Mouse (Mus musculus): ENCODE measurements at regions not wholly inside any gene's neighbourhood (a gene's known extent, or its start where the extent isn't known, plus 50 kb on each side); places are given as distances from the start of the nearest gene placed in this dataset.
A peak's percentile ranks its signal among the peaks of the same experiment; 100 is the strongest.

- WGBS = 72% methylated on average over 5 of the region's 5 CpGs
- Histone ChIP-seq H3K4me2 (replicated peaks) (no peak overlapping the region), H3K9ac (replicated peaks) (no peak overlapping the region), H3K4me1 (replicated peaks) (no peaks in the 10 kb centered on the region), H3K27ac (no peak overlapping the region), H3K36me3 (no peaks in the 10 kb centered on the region), H3K4me3 (replicated peaks) (no peak overlapping the region), H3K27me3 (no peaks in the 10 kb centered on the region), H3K9me3 (no peaks in the 10 kb centered on the region)
- ATAC-seq = 0 out of 2 replicates have a peak, but pooled peaks have one; percentile 34
Measured at GRCm38 (mm10) chr6:18648898-18649591, 134.4 kb upstream of the Cttnbp2 start.

DNA sequence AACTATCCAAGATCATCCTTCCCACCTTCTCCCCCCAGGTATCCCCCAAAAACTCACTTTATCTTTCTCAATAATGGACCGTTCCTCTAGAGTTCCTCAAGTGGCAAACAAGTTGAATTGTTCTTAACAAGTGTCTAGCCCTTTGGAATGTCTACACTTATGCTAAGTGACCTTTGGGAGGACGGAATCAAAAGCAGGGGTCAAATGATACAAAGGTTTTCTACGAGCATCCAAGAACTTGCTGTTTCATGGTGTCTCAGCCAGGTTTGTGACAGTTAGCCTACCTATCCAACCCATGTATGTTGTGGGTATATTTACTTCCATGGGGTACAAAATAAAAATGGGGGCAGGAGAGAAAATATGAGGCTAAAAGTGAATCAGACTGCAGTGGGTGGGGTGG is 136.7 kb upstream of the Cttnbp2 start:
- no peak for ATAC-seq
- no peaks in the 10 kb centered on the region for H3K36me3 ChIP-seq
- 0 out of 2 replicates have a peak, but pooled peaks cover 1% of the 10 kb centered on the region for H3K4me1 ChIP-seq (replicated peaks)
- H3K9ac ChIP-seq (replicated peaks) = no peak overlapping the region
- WGBS = 76% methylated on average over 3 of the region's 3 CpGs
- H3K4me3 ChIP-seq (replicated peaks) = no peak overlapping the region
- H3K9me3 ChIP-seq = no peaks in the 10 kb centered on the region
- no peaks in the 10 kb centered on the region for H3K27me3 ChIP-seq
- no peak overlapping the region for H3K4me2 ChIP-seq (replicated peaks)
- no peak overlapping the region for H3K27ac ChIP-seq

DNA sequence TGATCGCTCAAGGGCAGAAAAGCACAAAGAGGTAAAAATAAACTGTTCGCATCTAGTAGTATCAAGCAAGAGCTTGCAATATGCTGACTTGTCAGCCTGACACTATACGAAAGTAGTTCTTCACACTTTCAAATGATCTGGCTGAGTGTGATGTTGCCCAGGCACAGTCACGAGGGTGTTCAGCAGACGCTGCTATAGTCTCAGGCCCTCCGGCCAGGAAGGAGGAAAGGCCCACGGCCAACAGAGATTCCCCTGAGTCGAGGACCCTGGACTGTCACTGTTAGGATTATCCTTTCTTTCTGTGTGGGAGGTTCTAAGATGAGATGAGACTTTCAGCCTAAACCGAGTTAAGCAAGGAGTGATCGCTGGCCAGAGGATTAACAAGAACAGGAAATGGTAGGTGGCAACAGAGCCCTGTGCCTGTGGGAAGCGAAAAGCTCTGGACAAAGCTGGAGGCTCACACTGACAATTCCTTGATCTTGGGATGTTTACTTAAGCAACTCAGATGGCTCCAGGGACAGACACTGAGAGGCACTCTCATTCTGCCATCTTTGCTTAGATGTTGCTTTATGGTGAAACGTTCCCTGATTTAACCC is 137.5 kb upstream of the Cttnbp2 start:
- H3K27ac ChIP-seq = no peak overlapping the region
- no peaks in the 10 kb centered on the region for H3K27me3 ChIP-seq
- H3K4me1 ChIP-seq (replicated peaks) = 0 out of 2 replicates have a peak, but pooled peaks cover 3% of the 10 kb centered on the region
- H3K4me3 ChIP-seq (replicated peaks) = no peak overlapping the region
- H3K36me3 ChIP-seq = no peaks in the 10 kb centered on the region
- 72% methylated on average over 12 of the region's 12 CpGs for WGBS
- H3K9ac ChIP-seq (replicated peaks) = no peak overlapping the region
- no peak for ATAC-seq
- H3K9me3 ChIP-seq = no peaks in the 10 kb centered on the region
- H3K4me2 ChIP-seq (replicated peaks) = no peak overlapping the region

DNA sequence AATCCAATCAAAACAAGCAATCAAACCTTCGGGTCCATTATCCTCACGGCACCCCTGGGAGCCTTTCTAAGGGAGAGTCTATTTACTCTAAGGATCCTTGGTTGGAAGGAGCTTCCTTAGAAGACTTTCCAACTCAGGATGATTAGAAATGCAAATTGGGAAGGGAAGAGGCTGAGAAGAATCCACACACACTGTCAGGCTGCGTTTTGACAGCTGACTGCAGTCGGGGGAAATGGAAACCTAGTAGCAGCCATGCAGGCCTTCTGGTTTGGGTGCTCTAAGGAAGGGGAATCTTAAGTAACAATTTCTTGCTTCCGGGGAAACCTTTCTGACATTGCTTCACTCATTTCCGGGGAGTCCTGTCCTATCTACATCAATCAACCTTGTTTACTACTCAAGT is 139.6 kb upstream of the Cttnbp2 start:
- no peak for ATAC-seq
- Histone ChIP-seq H3K9me3 (no peaks in the 10 kb centered on the region), H3K4me3 (replicated peaks) (no peak overlapping the region), H3K4me1 (replicated peaks) (0 out of 2 replicates have a peak, but pooled peaks cover 3% of the 10 kb centered on the region), H3K27me3 (no peaks in the 10 kb centered on the region), H3K4me2 (replicated peaks) (no peak overlapping the region), H3K36me3 (no peaks in the 10 kb centered on the region), H3K9ac (replicated peaks) (no peak overlapping the region), H3K27ac (no peak overlapping the region)
- 51% methylated on average over 6 of the region's 6 CpGs for WGBS

- no peak overlapping the region for H3K4me3 ChIP-seq (replicated peaks)
Measured at GRCm38 (mm10) chr6:18656202-18656601, 141.6 kb upstream of the Cttnbp2 start.

GRCm38 (mm10) chr6:18656772-18657401 is 142.2 kb upstream of the Cttnbp2 start:
- no peak overlapping the region for H3K4me3 ChIP-seq (replicated peaks)
- ATAC-seq = peak; percentile 66
- no peak overlapping the region for H3K27ac ChIP-seq

More at GRCm38 (mm10) chr6:18656202-18656601, 141.6 kb upstream of the Cttnbp2 start:
- ATAC-seq = peak; percentile 47
- H3K4me2 ChIP-seq (replicated peaks) = no peak overlapping the region
- no peaks in the 10 kb centered on the region for H3K27me3 ChIP-seq
- no peak overlapping the region for H3K9ac ChIP-seq (replicated peaks)
- no peak overlapping the region for H3K27ac ChIP-seq
- WGBS = 57% methylated on average over 4 of the region's 4 CpGs
- 0 out of 2 replicates have a peak, but pooled peaks cover 3% of the 10 kb centered on the region for H3K4me1 ChIP-seq (replicated peaks)
- H3K9me3 ChIP-seq = no peaks in the 10 kb centered on the region
- H3K36me3 ChIP-seq = no peaks in the 10 kb centered on the region

DNA sequence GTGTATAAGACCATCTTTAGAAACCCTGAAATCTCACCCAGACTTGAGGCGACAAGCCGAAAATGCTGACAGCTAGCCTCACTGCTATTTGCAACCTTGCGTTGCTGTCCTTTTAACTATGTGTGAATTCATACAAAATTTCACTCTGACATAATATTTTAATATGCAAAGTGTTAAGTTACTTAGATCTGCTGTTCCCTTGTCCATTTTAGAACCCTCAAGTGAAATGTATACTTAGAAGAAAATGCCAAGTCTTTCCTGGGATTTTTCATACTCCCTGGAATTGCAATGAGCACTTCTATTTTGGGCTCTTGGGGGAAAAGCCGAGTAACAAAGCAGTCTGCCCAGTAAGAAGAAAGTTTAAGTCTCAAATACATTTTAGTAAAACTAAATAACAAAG is 150.0 kb upstream of the Cttnbp2 start:
- Histone ChIP-seq H3K27me3 (no peaks in the 10 kb centered on the region), H3K36me3 (no peaks in the 10 kb centered on the region), H3K4me2 (replicated peaks) (no peak overlapping the region), H3K4me1 (replicated peaks) (peaks cover 8% of the 10 kb centered on the region; the same call in 1 of the 2 replicates), H3K9me3 (no peaks in the 10 kb centered on the region), H3K9ac (replicated peaks) (no peak overlapping the region), H3K4me3 (replicated peaks) (no peak overlapping the region), H3K27ac (no peak overlapping the region)
- ATAC-seq = no peak
- WGBS = 93% methylated on average over 4 of the region's 4 CpGs

More at GRCm38 (mm10) chr6:18656772-18657401, 142.2 kb upstream of the Cttnbp2 start:
- Histone ChIP-seq H3K36me3 (no peaks in the 10 kb centered on the region), H3K9ac (replicated peaks) (no peak overlapping the region), H3K27me3 (no peaks in the 10 kb centered on the region), H3K4me2 (replicated peaks) (no peak overlapping the region), H3K4me1 (replicated peaks) (0 out of 2 replicates have a peak, but pooled peaks cover 3% of the 10 kb centered on the region), H3K9me3 (no peaks in the 10 kb centered on the region)
- 56% methylated on average over 7 of the region's 7 CpGs for WGBS

DNA sequence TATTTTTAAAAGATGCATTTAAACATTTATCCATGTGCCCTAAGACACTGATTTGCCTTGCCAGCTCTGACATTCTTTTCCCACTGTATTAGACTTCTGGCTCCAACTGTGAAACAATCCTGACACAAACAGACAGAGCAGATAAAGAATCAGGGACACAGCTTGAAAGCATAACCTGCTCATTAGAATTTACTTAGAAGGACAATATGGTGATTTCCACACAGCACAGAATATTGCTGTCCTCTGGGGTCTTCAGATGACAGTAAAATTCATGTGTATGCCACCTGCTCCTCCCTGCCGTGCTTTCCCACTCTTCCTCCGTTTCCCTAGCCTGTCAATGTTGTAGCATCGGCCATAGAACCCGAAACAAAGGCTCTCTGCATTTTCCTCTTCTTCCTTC is 151.3 kb upstream of the Cttnbp2 start:
- no peak overlapping the region for H3K4me3 ChIP-seq (replicated peaks)
- H3K36me3 ChIP-seq = no peaks in the 10 kb centered on the region
- H3K9me3 ChIP-seq = no peaks in the 10 kb centered on the region
- 66% methylated on average over 4 of the region's 4 CpGs for WGBS
- no peak for ATAC-seq
- no peak overlapping the region for H3K9ac ChIP-seq (replicated peaks)
- no peak overlapping the region for H3K27ac ChIP-seq
- H3K4me1 ChIP-seq (replicated peaks) = peaks cover 8% of the 10 kb centered on the region; the same call in 1 of the 2 replicates
- no peaks in the 10 kb centered on the region for H3K27me3 ChIP-seq
- no peak overlapping the region for H3K4me2 ChIP-seq (replicated peaks)

GRCm38 (mm10) chr6:18666543-18666942 is 151.9 kb upstream of the Cttnbp2 start:
- H3K36me3 ChIP-seq = no peaks in the 10 kb centered on the region

DNA sequence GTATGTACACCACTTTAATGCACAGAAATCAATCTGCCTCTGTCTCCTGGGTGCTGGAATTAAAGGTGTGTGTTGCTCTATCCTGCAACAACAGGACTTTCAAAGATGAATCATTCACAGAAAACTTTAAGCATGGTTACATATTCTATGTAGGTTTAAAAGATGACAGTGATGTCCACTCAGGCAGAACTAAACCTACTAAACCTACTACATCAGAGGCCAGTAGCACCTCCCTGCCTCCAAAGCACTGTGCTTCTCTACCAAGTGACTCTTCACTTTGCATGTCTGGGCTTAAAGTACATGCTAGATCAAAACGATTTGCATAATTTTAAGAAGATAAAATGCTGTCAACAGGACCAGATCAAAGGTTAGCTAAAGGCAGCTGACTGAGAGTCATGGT is 156.0 kb upstream of the Cttnbp2 start:
- ATAC-seq = no peak
- Histone ChIP-seq H3K9me3 (no peaks in the 10 kb centered on the region), H3K36me3 (no peaks in the 10 kb centered on the region), H3K4me3 (replicated peaks) (no peak overlapping the region), H3K27me3 (no peaks in the 10 kb centered on the region), H3K4me2 (replicated peaks) (no peak overlapping the region), H3K27ac (no peak overlapping the region), H3K9ac (replicated peaks) (no peak overlapping the region), H3K4me1 (replicated peaks) (no peaks in the 10 kb centered on the region)
- 87% methylated on average over 1 of the region's 1 CpGs for WGBS

More at GRCm38 (mm10) chr6:18666543-18666942, 151.9 kb upstream of the Cttnbp2 start:
- ATAC-seq = no peak
- no peaks in the 10 kb centered on the region for H3K27me3 ChIP-seq
- no peak overlapping the region for H3K4me3 ChIP-seq (replicated peaks)
- H3K9ac ChIP-seq (replicated peaks) = no peak overlapping the region
- peaks cover 8% of the 10 kb centered on the region; the same call in 1 of the 2 replicates for H3K4me1 ChIP-seq (replicated peaks)
- no peaks in the 10 kb centered on the region for H3K9me3 ChIP-seq
- 70% methylated on average over 4 of the region's 4 CpGs for WGBS
- no peak overlapping the region for H3K4me2 ChIP-seq (replicated peaks)
- H3K27ac ChIP-seq = no peak overlapping the region

- Histone ChIP-seq H3K27ac (no peak overlapping the region), H3K4me2 (replicated peaks) (no peak overlapping the region)
- 65% methylated on average over 5 of the region's 5 CpGs for WGBS
Measured at GRCm38 (mm10) chr6:18674584-18675250, 160.1 kb upstream of the Cttnbp2 start.

GRCm38 (mm10) chr6:18677131-18677530 is 162.5 kb upstream of the Cttnbp2 start:
- Histone ChIP-seq H3K27ac (no peak overlapping the region), H3K9ac (replicated peaks) (no peak overlapping the region), H3K9me3 (no peaks in the 10 kb centered on the region), H3K4me3 (replicated peaks) (no peak overlapping the region), H3K4me1 (replicated peaks) (no peaks in the 10 kb centered on the region), H3K36me3 (no peaks in the 10 kb centered on the region), H3K27me3 (no peaks in the 10 kb centered on the region), H3K4me2 (replicated peaks) (no peak overlapping the region)
- ATAC-seq = no peak
- 89% methylated on average over 4 of the region's 4 CpGs for WGBS

More at GRCm38 (mm10) chr6:18674584-18675250, 160.1 kb upstream of the Cttnbp2 start:
- Histone ChIP-seq H3K4me3 (replicated peaks) (no peak overlapping the region), H3K9ac (replicated peaks) (no peak overlapping the region), H3K4me1 (replicated peaks) (no peaks in the 10 kb centered on the region), H3K27me3 (no peaks in the 10 kb centered on the region), H3K9me3 (no peaks in the 10 kb centered on the region), H3K36me3 (no peaks in the 10 kb centered on the region)
- ATAC-seq = no peak

Measured in midbrain, embryonic 13.5 days (tissue).